Mouse (Mus musculus): ENCODE results near the gene Atp2a2. TPM values are rescaled to one million over a fixed set of nuclear protein-coding genes. Genes with fewer than 3 reads are reported as not detected.
"Not testable (repeated sequence)": the region's sequence is repeated elsewhere in the genome, so short reads cannot be mapped to it uniquely, and the experiment has no call there.

Gene Atp2a2
- polyA plus RNA-seq, 1 experiment from 2014 or later: 33.6 TPM

- not testable (repeated sequence) for ATAC-seq (ENCODE audit: low FRiP score, low TSS enrichment); H3K4me3 ChIP-seq (ENCODE audit: low read length); H3K9me3 ChIP-seq (ENCODE audit: low read length); H3K9ac ChIP-seq (replicated peaks; ENCODE audit: low read length); H3K4me2 ChIP-seq (replicated peaks; ENCODE audit: low read depth, low read length); H3K27ac ChIP-seq (ENCODE audit: low read length); H3K27me3 ChIP-seq (ENCODE audit: insufficient read depth, low read length); H3K4me1 ChIP-seq (ENCODE audit: insufficient read depth, low read length)
- peaks cover 68% of the 10 kb centered on the region for H3K36me3 ChIP-seq (ENCODE audit: insufficient read depth, low read length)
- WGBS: 77% methylated on average over 5 of the region's 5 CpGs
These were observed 15.8 kb downstream of the Atp2a2 start for GRCm38 (mm10) chr5:122486243-122486642.

- ATAC-seq (ENCODE audit: low FRiP score, low TSS enrichment): no peak
- Histone ChIP-seq H3K4me2 (replicated peaks; ENCODE audit: low read depth, low read length) (no peak overlapping the region), H3K4me3 (ENCODE audit: low read length) (no peak overlapping the region), H3K9me3 (ENCODE audit: low read length) (no peaks in the 10 kb centered on the region), H3K9ac (replicated peaks; ENCODE audit: low read length) (no peak overlapping the region), H3K36me3 (ENCODE audit: insufficient read depth, low read length) (peaks cover 52% of the 10 kb centered on the region), H3K27ac (ENCODE audit: low read length) (no peak overlapping the region), H3K4me1 (ENCODE audit: insufficient read depth, low read length) (no peaks in the 10 kb centered on the region), H3K27me3 (ENCODE audit: insufficient read depth, low read length) (no peaks in the 10 kb centered on the region)
- WGBS: 70% methylated on average over 6 of the region's 6 CpGs
These were observed 19.2 kb downstream of the Atp2a2 start for GRCm38 (mm10) chr5:122482733-122483391.

- Histone ChIP-seq H3K27me3 (ENCODE audit: insufficient read depth, low read length) (no peaks in the 10 kb centered on the region), H3K4me1 (ENCODE audit: insufficient read depth, low read length) (no peaks in the 10 kb centered on the region), H3K36me3 (ENCODE audit: insufficient read depth, low read length) (peaks cover 53% of the 10 kb centered on the region), H3K27ac (ENCODE audit: low read length) (no peak overlapping the region), H3K4me2 (replicated peaks; ENCODE audit: low read depth, low read length) (no peak overlapping the region), H3K9ac (replicated peaks; ENCODE audit: low read length) (no peak overlapping the region), H3K9me3 (ENCODE audit: low read length) (no peaks in the 10 kb centered on the region), H3K4me3 (ENCODE audit: low read length) (no peak overlapping the region)
- 72% methylated on average over 5 of the region's 5 CpGs for WGBS
- no peak for ATAC-seq (ENCODE audit: low FRiP score, low TSS enrichment)
These were observed 20.2 kb downstream of the Atp2a2 start for GRCm38 (mm10) chr5:122481844-122482243.

- 53% methylated on average over 2 of the region's 2 CpGs for WGBS
- H3K9me3 ChIP-seq (ENCODE audit: low read length): no peaks in the 10 kb centered on the region
- no peak for ATAC-seq (ENCODE audit: low FRiP score, low TSS enrichment)
- H3K4me1 ChIP-seq (ENCODE audit: insufficient read depth, low read length): no peaks in the 10 kb centered on the region
- H3K27me3 ChIP-seq (ENCODE audit: insufficient read depth, low read length): no peaks in the 10 kb centered on the region
- H3K4me3 ChIP-seq (ENCODE audit: low read length): no peak overlapping the region
- H3K4me2 ChIP-seq (replicated peaks; ENCODE audit: low read depth, low read length): no peak overlapping the region
- no peak overlapping the region for H3K27ac ChIP-seq (ENCODE audit: low read length)
- peaks cover 34% of the 10 kb centered on the region for H3K36me3 ChIP-seq (ENCODE audit: insufficient read depth, low read length)
- no peak overlapping the region for H3K9ac ChIP-seq (replicated peaks; ENCODE audit: low read length)
These were observed 22.9 kb downstream of the Atp2a2 start for GRCm38 (mm10) chr5:122479131-122479530.

GRCm38 (mm10) chr5:122477492-122477891 is 24.5 kb downstream of the Atp2a2 start:
- no peak overlapping the region for H3K4me3 ChIP-seq (ENCODE audit: low read length)
- H3K4me1 ChIP-seq (ENCODE audit: insufficient read depth, low read length): no peaks in the 10 kb centered on the region
- no peak for ATAC-seq (ENCODE audit: low FRiP score, low TSS enrichment)
- H3K27me3 ChIP-seq (ENCODE audit: insufficient read depth, low read length): no peaks in the 10 kb centered on the region
- H3K9me3 ChIP-seq (ENCODE audit: low read length): no peaks in the 10 kb centered on the region
- no peak overlapping the region for H3K4me2 ChIP-seq (replicated peaks; ENCODE audit: low read depth, low read length)
- peaks cover 32% of the 10 kb centered on the region for H3K36me3 ChIP-seq (ENCODE audit: insufficient read depth, low read length)
- no peak overlapping the region for H3K27ac ChIP-seq (ENCODE audit: low read length)
- WGBS: 85% methylated on average over 3 of the region's 3 CpGs
- no peak overlapping the region for H3K9ac ChIP-seq (replicated peaks; ENCODE audit: low read length)

- 79% methylated on average over 3 of the region's 3 CpGs for WGBS
- H3K9ac ChIP-seq (replicated peaks; ENCODE audit: low read length): no peak overlapping the region
- no peak overlapping the region for H3K4me3 ChIP-seq (ENCODE audit: low read length)
- no peaks in the 10 kb centered on the region for H3K27me3 ChIP-seq (ENCODE audit: insufficient read depth, low read length)
- H3K4me1 ChIP-seq (ENCODE audit: insufficient read depth, low read length): no peaks in the 10 kb centered on the region
- H3K36me3 ChIP-seq (ENCODE audit: insufficient read depth, low read length): peaks cover 35% of the 10 kb centered on the region
- H3K9me3 ChIP-seq (ENCODE audit: low read length): no peaks in the 10 kb centered on the region
- ATAC-seq (ENCODE audit: low FRiP score, low TSS enrichment): no peak
- no peak overlapping the region for H3K27ac ChIP-seq (ENCODE audit: low read length)
- H3K4me2 ChIP-seq (replicated peaks; ENCODE audit: low read depth, low read length): no peak overlapping the region
These were observed 25.9 kb downstream of the Atp2a2 start for GRCm38 (mm10) chr5:122476078-122476477.

GRCm38 (mm10) chr5:122474643-122475363 is 27.2 kb downstream of the Atp2a2 start:
- H3K27ac ChIP-seq (ENCODE audit: low read length): no peak overlapping the region
- H3K9me3 ChIP-seq (ENCODE audit: low read length): no peaks in the 10 kb centered on the region
- H3K27me3 ChIP-seq (ENCODE audit: insufficient read depth, low read length): no peaks in the 10 kb centered on the region
- H3K4me2 ChIP-seq (replicated peaks; ENCODE audit: low read depth, low read length): no peak overlapping the region
- no peak overlapping the region for H3K9ac ChIP-seq (replicated peaks; ENCODE audit: low read length)
- no peak overlapping the region for H3K4me3 ChIP-seq (ENCODE audit: low read length)
- H3K4me1 ChIP-seq (ENCODE audit: insufficient read depth, low read length): no peaks in the 10 kb centered on the region
- WGBS: 82% methylated on average over 4 of the region's 4 CpGs
- ATAC-seq (ENCODE audit: low FRiP score, low TSS enrichment): no peak
- peaks cover 39% of the 10 kb centered on the region for H3K36me3 ChIP-seq (ENCODE audit: insufficient read depth, low read length)

GRCm38 (mm10) chr5:122471658-122472057 is 30.4 kb downstream of the Atp2a2 start:
- peaks cover 59% of the 10 kb centered on the region for H3K36me3 ChIP-seq (ENCODE audit: insufficient read depth, low read length)
- H3K4me3 ChIP-seq (ENCODE audit: low read length): no peak overlapping the region
- no peak overlapping the region for H3K27ac ChIP-seq (ENCODE audit: low read length)
- H3K27me3 ChIP-seq (ENCODE audit: insufficient read depth, low read length): no peaks in the 10 kb centered on the region
- no peak for ATAC-seq (ENCODE audit: low FRiP score, low TSS enrichment)
- no peaks in the 10 kb centered on the region for H3K4me1 ChIP-seq (ENCODE audit: insufficient read depth, low read length)
- no peak overlapping the region for H3K4me2 ChIP-seq (replicated peaks; ENCODE audit: low read depth, low read length)
- H3K9me3 ChIP-seq (ENCODE audit: low read length): no peaks in the 10 kb centered on the region
- 79% methylated on average over 5 of the region's 5 CpGs for WGBS
- H3K9ac ChIP-seq (replicated peaks; ENCODE audit: low read length): no peak overlapping the region

- Histone ChIP-seq H3K4me2 (replicated peaks; ENCODE audit: low read depth, low read length) (no peak overlapping the region), H3K27ac (ENCODE audit: low read length) (no peak overlapping the region), H3K9ac (replicated peaks; ENCODE audit: low read length) (no peak overlapping the region), H3K27me3 (ENCODE audit: insufficient read depth, low read length) (no peaks in the 10 kb centered on the region), H3K4me1 (ENCODE audit: insufficient read depth, low read length) (no peaks in the 10 kb centered on the region), H3K9me3 (ENCODE audit: low read length) (no peaks in the 10 kb centered on the region), H3K36me3 (ENCODE audit: insufficient read depth, low read length) (peaks cover 92% of the 10 kb centered on the region), H3K4me3 (ENCODE audit: low read length) (no peak overlapping the region)
- 92% methylated on average over 9 of the region's 9 CpGs for WGBS
- no peak for ATAC-seq (ENCODE audit: low FRiP score, low TSS enrichment)
These were observed 40.6 kb downstream of the Atp2a2 start for GRCm38 (mm10) chr5:122461431-122461830.

GRCm38 (mm10) chr5:122460656-122461055 is 41.4 kb downstream of the Atp2a2 start:
- Histone ChIP-seq H3K27ac (ENCODE audit: low read length) (no peak overlapping the region), H3K9me3 (ENCODE audit: low read length) (no peaks in the 10 kb centered on the region), H3K9ac (replicated peaks; ENCODE audit: low read length) (no peak overlapping the region), H3K4me1 (ENCODE audit: insufficient read depth, low read length) (no peaks in the 10 kb centered on the region), H3K4me2 (replicated peaks; ENCODE audit: low read depth, low read length) (no peak overlapping the region), H3K27me3 (ENCODE audit: insufficient read depth, low read length) (no peaks in the 10 kb centered on the region), H3K4me3 (ENCODE audit: low read length) (no peak overlapping the region), H3K36me3 (ENCODE audit: insufficient read depth, low read length) (peaks cover 88% of the 10 kb centered on the region)
- WGBS: 77% methylated on average over 11 of the region's 11 CpGs
- no peak for ATAC-seq (ENCODE audit: low FRiP score, low TSS enrichment)
